Mouse (Mus musculus): ENCODE data around the gene Spsb4.

DNA sequence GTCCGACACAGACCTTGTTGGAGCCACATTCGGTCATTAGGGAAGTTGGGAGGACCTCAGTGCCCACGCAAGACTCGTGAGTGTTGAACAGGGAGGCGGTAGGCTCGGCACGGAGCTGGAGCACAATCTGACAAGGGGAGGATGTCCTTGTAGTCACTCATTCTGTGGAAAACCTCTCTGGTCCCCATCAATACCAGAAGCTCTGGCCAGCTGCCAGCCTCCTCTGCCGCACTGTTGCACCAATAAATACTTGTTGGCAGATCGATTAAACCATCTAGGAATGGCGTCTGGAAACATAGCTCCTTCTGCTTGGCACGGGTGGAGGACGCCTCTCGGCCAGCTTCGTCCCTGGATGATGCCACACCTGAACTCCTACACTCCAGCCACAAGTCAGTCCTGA is 27.5 kb downstream of the Spsb4 start:
- no peak for TF ChIP-seq CTCF (conservative IDR thresholded peaks at IDR 0.05; ENCODE audit: low read length)
- TF ChIP-seq POU5F1 (IDR thresholded peaks at IDR 0.05; ENCODE audit: borderline replicate concordance, low read length), result no peak
- no peak for TF ChIP-seq NANOG (IDR thresholded peaks at IDR 0.05; ENCODE audit: borderline replicate concordance, low read length)

All from E14TG2a.4 (cell line).